Mouse (Mus musculus) lung, postnatal 0 days (tissue): ENCODE results near the gene Sptb.

Source experiments
- CTCF ChIP-seq: IDR thresholded peaks from 2 replicates; pipeline ENCODE4 v1.5.1; 2016; ENCODE audit warnings: antibody characterized with exemption, mild to moderate bottlenecking
- EP300 ChIP-seq: IDR thresholded peaks from 2 replicates; pipeline ENCODE4 v1.6.1; 2016; ENCODE audit warnings: antibody characterized with exemption, mild to moderate bottlenecking, control low read depth

DNA sequence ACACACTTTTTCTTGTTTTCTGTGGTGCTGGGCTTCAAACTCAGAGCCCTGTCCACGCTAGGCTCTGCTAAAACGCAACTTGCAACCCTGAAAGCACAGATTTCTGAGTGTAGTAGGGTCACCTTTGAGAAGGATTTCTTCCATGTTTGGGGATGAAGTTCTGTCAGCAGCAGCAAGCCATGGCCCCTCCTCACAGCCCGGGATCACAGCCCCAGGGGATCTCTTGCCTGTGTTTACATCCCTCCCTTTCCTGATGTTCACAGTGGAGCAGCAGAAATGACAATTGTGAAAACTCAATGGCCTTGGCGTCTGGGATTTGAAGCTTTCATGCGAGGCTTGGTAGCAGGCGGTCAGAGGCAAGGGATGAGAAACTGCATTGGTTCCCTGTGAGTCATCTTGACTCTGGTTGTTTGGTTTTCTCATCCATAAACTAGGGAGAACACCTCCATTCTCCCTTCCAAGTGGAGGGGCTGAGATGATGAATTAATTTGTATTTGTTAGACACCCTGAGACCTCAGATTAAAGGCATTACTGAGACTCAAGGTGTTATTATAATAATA is 179.7 kb downstream of the Sptb start, which contains the start of gene Plekhg3:
- no peak for TF ChIP-seq CTCF
- no peak for TF ChIP-seq EP300
